Mouse (Mus musculus) embryonic facial prominence, embryonic 14.5 days (tissue): ENCODE results near the gene Slc16a14. TPM values are rescaled to one million over a fixed set of nuclear protein-coding genes. Genes with fewer than 3 reads are reported as not detected.

Experiments used
- ATAC-seq: fragments of 200-750 bp; cut with Nextera tagmentation; 2 replicates; pipeline ENCODE4 v1.8.0; 2017; ENCODE audit warnings: low read depth, moderate number of reproducible peaks, moderate TSS enrichment
- DNase-seq: peaks from one replicate; pipeline ENCODE4 v3.0.0-alpha.2; 2015; ENCODE audit warnings: low spot score
- H3K27ac ChIP-seq: fragments of 300-500 bp; sonication (generic); replicated peaks from 2 replicates; pipeline ENCODE4 v1.5.1; 2014; ENCODE audit warnings: low read depth, mild to moderate bottlenecking, low read length, moderate library complexity
- H3K27me3 ChIP-seq: fragments of 300-500 bp; sonication (generic); replicated peaks from 2 replicates; pipeline ENCODE4 v1.6.1; 2014; ENCODE audit warnings: low read length; ENCODE audit not compliant: control insufficient read depth, insufficient read depth
- H3K36me3 ChIP-seq: fragments of 300-500 bp; sonication (generic); 2 replicates; pipeline ENCODE4 v1.6.1; 2014; ENCODE audit warnings: low read length, mixed read lengths; ENCODE audit not compliant: control insufficient read depth, insufficient read depth
- H3K4me1 ChIP-seq: fragments of 300-500 bp; sonication (generic); 2 replicates; pipeline ENCODE4 v1.6.1; 2014; ENCODE audit warnings: antibody characterized with exemption, low read length; ENCODE audit not compliant: control insufficient read depth, insufficient read depth
- H3K4me2 ChIP-seq: fragments of 300-500 bp; sonication (generic); 2 replicates; pipeline ENCODE4 v1.6.1; 2014; ENCODE audit warnings: low read depth, mild to moderate bottlenecking, low read length, moderate library complexity, mixed read lengths
- H3K4me3 ChIP-seq: fragments of 300-500 bp; sonication (generic); 2 replicates; pipeline ENCODE4 v1.5.1; 2014; ENCODE audit warnings: low read depth, mild to moderate bottlenecking, low read length
- H3K9ac ChIP-seq: fragments of 300-500 bp; sonication (generic); 2 replicates; pipeline ENCODE4 v1.6.1; 2014; ENCODE audit warnings: low read depth, mild to moderate bottlenecking, low read length, moderate library complexity, mixed read lengths
- H3K9me3 ChIP-seq: fragments of 300-500 bp; sonication (generic); 2 replicates; pipeline ENCODE4 v1.6.1; 2016; ENCODE audit warnings: low read length; ENCODE audit not compliant: control insufficient read depth
- WGBS: fragments of 180-500 bp; shearing (Covaris S2); extraction: QIAGEN DNeasy Blood & Tissue Kit; methylation state at CpG from one replicate; pipeline ENCODE4 v1.1.7; 2014; 5-methylcytosine and 5-hydroxymethylcytosine counted together
- polyA plus RNA-seq: library from polyadenylated mRNA; unstranded; fragments of >200 nt; fragmentation: Nextera tagmentation; extraction: Ambion mirVana; gene quantifications from 2 replicates; pipeline ENCODE4 v1.2.1, GENCODE M21; 2014

Gene Slc16a14
- polyA plus RNA-seq, 1 experiment from 2014 or later, result 0.38 TPM

GRCm38 (mm10) chr1:84866706-84867230 lies 68.2 kb downstream of the Slc16a14 start:
- Histone ChIP-seq H3K27ac (no peak overlapping the region), H3K36me3 (no peaks in the 10 kb centered on the region), H3K9ac (no peak overlapping the region), H3K4me2 (no peak overlapping the region), H3K27me3 (no peaks in the 10 kb centered on the region), H3K4me1 (no peaks in the 10 kb centered on the region), H3K4me3 (no peak overlapping the region), H3K9me3 (no peaks in the 10 kb centered on the region)
- DNase-seq, result no peak
- WGBS, result 96% methylated on average over 3 of the region's 3 CpGs
- no peak for ATAC-seq

- H3K4me1 ChIP-seq, result no peaks in the 10 kb centered on the region
- no peak overlapping the region for H3K4me3 ChIP-seq
- H3K9ac ChIP-seq, result no peak overlapping the region
- DNase-seq, result no peak
- no peak overlapping the region for H3K4me2 ChIP-seq
- 88% methylated on average over 6 of the region's 6 CpGs for WGBS
- H3K36me3 ChIP-seq, result no peaks in the 10 kb centered on the region
- no peaks in the 10 kb centered on the region for H3K9me3 ChIP-seq
- H3K27me3 ChIP-seq, result no peaks in the 10 kb centered on the region
- no peak overlapping the region for H3K27ac ChIP-seq
- no peak for ATAC-seq
These were observed 68.7 kb downstream of the Slc16a14 start for GRCm38 (mm10) chr1:84866231-84866630.

- 34% methylated on average over 2 of the region's 2 CpGs for WGBS
- H3K9me3 ChIP-seq, result no peaks in the 10 kb centered on the region
- H3K4me3 ChIP-seq, result no peak overlapping the region
- ATAC-seq (no peak), DNase-seq (no peak)
- no peak overlapping the region for H3K4me2 ChIP-seq
- H3K9ac ChIP-seq, result no peak overlapping the region
- no peaks in the 10 kb centered on the region for H3K4me1 ChIP-seq
- no peaks in the 10 kb centered on the region for H3K27me3 ChIP-seq
- no peaks in the 10 kb centered on the region for H3K36me3 ChIP-seq
- H3K27ac ChIP-seq, result no peak overlapping the region
These were observed 70.3 kb downstream of the Slc16a14 start for GRCm38 (mm10) chr1:84864645-84865044.

- Histone ChIP-seq H3K9ac (no peak overlapping the region), H3K9me3 (no peaks in the 10 kb centered on the region), H3K27me3 (no peaks in the 10 kb centered on the region), H3K27ac (no peak overlapping the region), H3K4me2 (no peak overlapping the region), H3K36me3 (no peaks in the 10 kb centered on the region), H3K4me3 (no peak overlapping the region), H3K4me1 (no peaks in the 10 kb centered on the region)
- ATAC-seq (0 out of 2 replicates have a peak, but pooled peaks have one; percentile 60), DNase-seq (no peak)
- 69% methylated on average over 1 of the region's 1 CpGs for WGBS
These were observed 73.7 kb downstream of the Slc16a14 start for GRCm38 (mm10) chr1:84861255-84861630.

GRCm38 (mm10) chr1:84860360-84861254 lies 74.3 kb downstream of the Slc16a14 start:
- Histone ChIP-seq H3K4me1 (no peaks in the 10 kb centered on the region), H3K36me3 (no peaks in the 10 kb centered on the region), H3K4me2 (no peak overlapping the region), H3K9me3 (no peaks in the 10 kb centered on the region), H3K27me3 (no peaks in the 10 kb centered on the region), H3K4me3 (no peak overlapping the region), H3K27ac (no peak overlapping the region), H3K9ac (no peak overlapping the region)
- DNase-seq, result no peak
- WGBS, result 68% methylated on average over 10 of the region's 10 CpGs
- ATAC-seq, result no peak

- H3K9me3 ChIP-seq, result no peaks in the 10 kb centered on the region
- WGBS, result 82% methylated on average over 6 of the region's 6 CpGs
- H3K27me3 ChIP-seq, result no peaks in the 10 kb centered on the region
- H3K9ac ChIP-seq, result no peak overlapping the region
- DNase-seq (no peak), ATAC-seq (no peak)
- no peak overlapping the region for H3K27ac ChIP-seq
- H3K4me2 ChIP-seq, result no peak overlapping the region
- no peaks in the 10 kb centered on the region for H3K36me3 ChIP-seq
- no peaks in the 10 kb centered on the region for H3K4me1 ChIP-seq
- H3K4me3 ChIP-seq, result no peak overlapping the region
These were observed 75.3 kb downstream of the Slc16a14 start for GRCm38 (mm10) chr1:84859597-84859996.

Other genes starting within 250 kb of the Slc16a14 start
- gene Dner, start 238.9 kb downstream of the Slc16a14 start, polyA plus RNA-seq, result 12.6 and 13.3 TPM in 2 replicates
- gene Fbxo36, start 95.3 kb downstream of the Slc16a14 start, polyA plus RNA-seq, result 12.9 and 20.0 TPM in 2 replicates
- 79.4 and 80.8 TPM in 2 replicates for gene Trip12, start 94.6 kb downstream of the Slc16a14 start, polyA plus RNA-seq
- not detected in 2 replicates for gene Gm10553, start 165.0 kb upstream of the Slc16a14 start, polyA plus RNA-seq
- gene A530032D15Rik, start 174.7 kb upstream of the Slc16a14 start, polyA plus RNA-seq, result not detected in 2 replicates